Mouse (Mus musculus) small intestine, adult 2 months (tissue): Measurements from ENCODE around the gene Gm20388.

Experiments
- CTCF ChIP-seq: fragments of 200-500 bp; IDR thresholded peaks from 2 replicates; pipeline ENCODE4 v1.5.1; 2012; ENCODE audit warnings: low read depth, mild to moderate bottlenecking, control low read depth, inconsistent platforms, low read length, moderate library complexity, mixed read lengths; ENCODE audit not compliant: insufficient replicate concordance, insufficient read length; ENCODE audit errors: extremely low read depth
- POLR2A ChIP-seq: fragments of 200-500 bp; IDR thresholded peaks from 2 replicates; pipeline ENCODE4 v1.6.1; 2012; ENCODE audit warnings: low read depth, mild to moderate bottlenecking, control low read depth, inconsistent platforms, low read length, moderate library complexity

DNA sequence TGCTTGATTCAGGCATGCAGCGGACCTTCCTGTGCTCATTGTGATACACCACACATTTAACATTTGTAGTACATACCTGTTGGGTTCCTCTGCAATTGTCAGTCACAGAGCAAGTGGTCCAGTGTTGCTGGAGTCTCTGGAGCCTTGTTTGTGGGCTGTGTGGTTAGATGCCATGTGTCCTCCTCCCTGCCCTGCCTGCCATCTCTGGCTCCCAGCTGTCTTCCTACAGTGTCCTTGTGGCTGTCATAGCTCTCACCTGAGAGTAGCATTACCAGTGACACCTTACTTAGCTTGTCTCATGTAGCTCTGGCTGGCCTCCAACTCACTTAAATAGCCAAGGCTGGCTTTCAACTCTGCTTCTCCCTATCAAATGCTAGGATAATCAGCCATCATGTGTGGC lies 2108.5 kb downstream of the Gm20388 start:
- no peak for TF ChIP-seq POLR2A
- no peak for TF ChIP-seq CTCF
